Mouse (Mus musculus): Measurements from ENCODE around the gene Ush2a. TPM values are rescaled to one million over a fixed set of nuclear protein-coding genes. Genes with fewer than 3 reads are reported as not detected.

The Ush2a gene
- polyA plus RNA-seq (2015; fragmentation: Nextera tagmentation; extraction: Ambion mirVana), result 0.06 and 0.09 TPM in 2 replicates

GRCm38 (mm10) chr1:188261903-188262682 is at the start of gene Ush2a:
TSS of gene Ush2a (plus strand) at chr1:188262023.
- Histone ChIP-seq H3K4me3 (replicated peaks) (no peak within 1 kb of the TSS), H3K36me3 (no peaks in the 10 kb centered on the region), H3K9ac (no peak within 1 kb of the TSS), H3K27ac (no peak within 1 kb of the TSS), H3K4me1 (no peaks in the 10 kb centered on the region), H3K9me3 (no peaks in the 10 kb centered on the region), H3K4me2 (no peak within 1 kb of the TSS), H3K27me3 (replicated peaks) (no peaks in the 10 kb centered on the region)
- ATAC-seq (ENCODE audit: insufficient read depth, low FRiP score, low read depth), result no peak
- WGBS, result 64% methylated on average over 10 of the region's 10 CpGs

GRCm38 (mm10) chr1:188214885-188215611 is 46.8 kb upstream of the Ush2a start:
- Histone ChIP-seq H3K27me3 (replicated peaks) (no peaks in the 10 kb centered on the region), H3K27ac (no peak overlapping the region), H3K4me2 (no peak overlapping the region), H3K9me3 (no peaks in the 10 kb centered on the region), H3K4me1 (no peaks in the 10 kb centered on the region), H3K36me3 (no peaks in the 10 kb centered on the region), H3K9ac (no peak overlapping the region), H3K4me3 (replicated peaks) (no peak overlapping the region)
- WGBS, result 63% methylated on average over 10 of the region's 10 CpGs
- ATAC-seq (ENCODE audit: insufficient read depth, low FRiP score, low read depth), result no peak

- WGBS, result 85% methylated on average over 4 of the region's 4 CpGs
- H3K27me3 ChIP-seq (replicated peaks), result no peaks in the 10 kb centered on the region
- H3K9ac ChIP-seq, result no peak overlapping the region
- no peaks in the 10 kb centered on the region for H3K9me3 ChIP-seq
- no peak overlapping the region for H3K4me3 ChIP-seq (replicated peaks)
- H3K4me1 ChIP-seq, result no peaks in the 10 kb centered on the region
- H3K27ac ChIP-seq, result no peak overlapping the region
- H3K36me3 ChIP-seq, result no peaks in the 10 kb centered on the region
- no peak for ATAC-seq (ENCODE audit: insufficient read depth, low FRiP score, low read depth)
- H3K4me2 ChIP-seq, result no peak overlapping the region
Observed at GRCm38 (mm10) chr1:188221226-188221792, 40.5 kb upstream of the Ush2a start.

GRCm38 (mm10) chr1:188233036-188233724 is 28.6 kb upstream of the Ush2a start:
- 78% methylated on average over 5 of the region's 5 CpGs for WGBS
- no peaks in the 10 kb centered on the region for H3K4me1 ChIP-seq
- no peak overlapping the region for H3K4me3 ChIP-seq (replicated peaks)
- no peaks in the 10 kb centered on the region for H3K36me3 ChIP-seq
- H3K9me3 ChIP-seq, result no peaks in the 10 kb centered on the region
- no peak overlapping the region for H3K27ac ChIP-seq
- H3K9ac ChIP-seq, result no peak overlapping the region
- no peaks in the 10 kb centered on the region for H3K27me3 ChIP-seq (replicated peaks)
- H3K4me2 ChIP-seq, result no peak overlapping the region
- ATAC-seq (ENCODE audit: insufficient read depth, low FRiP score, low read depth), result no peak

- Histone ChIP-seq H3K36me3 (no peaks in the 10 kb centered on the region), H3K4me1 (no peaks in the 10 kb centered on the region), H3K27ac (no peak overlapping the region), H3K4me2 (no peak overlapping the region), H3K9me3 (no peaks in the 10 kb centered on the region), H3K4me3 (replicated peaks) (no peak overlapping the region), H3K9ac (no peak overlapping the region), H3K27me3 (replicated peaks) (no peaks in the 10 kb centered on the region)
- no peak for ATAC-seq (ENCODE audit: insufficient read depth, low FRiP score, low read depth)
Observed at GRCm38 (mm10) chr1:188238636-188239035, 23.2 kb upstream of the Ush2a start.

- Histone ChIP-seq H3K4me3 (replicated peaks) (no peak overlapping the region), H3K27ac (no peak overlapping the region), H3K27me3 (replicated peaks) (no peaks in the 10 kb centered on the region), H3K4me1 (no peaks in the 10 kb centered on the region), H3K36me3 (no peaks in the 10 kb centered on the region), H3K9me3 (no peaks in the 10 kb centered on the region), H3K4me2 (no peak overlapping the region), H3K9ac (no peak overlapping the region)
- WGBS, result 88% methylated on average over 10 of the region's 10 CpGs
- no peak for ATAC-seq (ENCODE audit: insufficient read depth, low FRiP score, low read depth)
Observed at GRCm38 (mm10) chr1:188241766-188242165, 20.1 kb upstream of the Ush2a start.

- H3K9me3 ChIP-seq, result no peaks in the 10 kb centered on the region
- no peaks in the 10 kb centered on the region for H3K4me1 ChIP-seq
- no peak overlapping the region for H3K4me2 ChIP-seq
- no peak for ATAC-seq (ENCODE audit: insufficient read depth, low FRiP score, low read depth)
- no peaks in the 10 kb centered on the region for H3K36me3 ChIP-seq
- no peak overlapping the region for H3K9ac ChIP-seq
- 77% methylated on average over 7 of the region's 7 CpGs for WGBS
- no peak overlapping the region for H3K4me3 ChIP-seq (replicated peaks)
- H3K27ac ChIP-seq, result no peak overlapping the region
- no peaks in the 10 kb centered on the region for H3K27me3 ChIP-seq (replicated peaks)
Observed at GRCm38 (mm10) chr1:188257500-188257899, 4.3 kb upstream of the Ush2a start.

GRCm38 (mm10) chr1:188260259-188261107 is 1.3 kb upstream of the Ush2a start:
- no peak for ATAC-seq (ENCODE audit: insufficient read depth, low FRiP score, low read depth)
- Histone ChIP-seq H3K36me3 (no peaks in the 10 kb centered on the region), H3K27me3 (replicated peaks) (no peaks in the 10 kb centered on the region), H3K27ac (no peak overlapping the region), H3K4me3 (replicated peaks) (no peak overlapping the region), H3K9me3 (no peaks in the 10 kb centered on the region), H3K4me1 (no peaks in the 10 kb centered on the region), H3K4me2 (no peak overlapping the region), H3K9ac (no peak overlapping the region)
- WGBS, result 66% methylated on average over 6 of the region's 6 CpGs

GRCm38 (mm10) chr1:188267127-188267722 is 5.4 kb downstream of the Ush2a start:
- Histone ChIP-seq H3K4me2 (no peak overlapping the region), H3K4me1 (no peaks in the 10 kb centered on the region), H3K9ac (no peak overlapping the region), H3K27ac (no peak overlapping the region), H3K9me3 (no peaks in the 10 kb centered on the region), H3K36me3 (no peaks in the 10 kb centered on the region), H3K4me3 (replicated peaks) (no peak overlapping the region), H3K27me3 (replicated peaks) (no peaks in the 10 kb centered on the region)
- ATAC-seq (ENCODE audit: insufficient read depth, low FRiP score, low read depth), result no peak
- WGBS, result 58% methylated on average over 11 of the region's 11 CpGs

- no peak overlapping the region for H3K4me3 ChIP-seq (replicated peaks)
- 75% methylated on average over 6 of the region's 6 CpGs for WGBS
- no peak overlapping the region for H3K4me2 ChIP-seq
- no peaks in the 10 kb centered on the region for H3K27me3 ChIP-seq (replicated peaks)
- H3K4me1 ChIP-seq, result no peaks in the 10 kb centered on the region
- H3K9ac ChIP-seq, result no peak overlapping the region
- ATAC-seq (ENCODE audit: insufficient read depth, low FRiP score, low read depth), result no peak
- no peak overlapping the region for H3K27ac ChIP-seq
- H3K36me3 ChIP-seq, result no peaks in the 10 kb centered on the region
- no peaks in the 10 kb centered on the region for H3K9me3 ChIP-seq
Observed at GRCm38 (mm10) chr1:188269071-188269470, 7.2 kb downstream of the Ush2a start.

- Histone ChIP-seq H3K27me3 (replicated peaks) (no peaks in the 10 kb centered on the region), H3K4me2 (no peak overlapping the region), H3K4me3 (replicated peaks) (no peak overlapping the region), H3K36me3 (no peaks in the 10 kb centered on the region), H3K27ac (no peak overlapping the region), H3K9ac (no peak overlapping the region), H3K9me3 (no peaks in the 10 kb centered on the region), H3K4me1 (no peaks in the 10 kb centered on the region)
- 86% methylated on average over 7 of the region's 7 CpGs for WGBS
- ATAC-seq (ENCODE audit: insufficient read depth, low FRiP score, low read depth), result no peak
Observed at GRCm38 (mm10) chr1:188313303-188313702, 51.5 kb downstream of the Ush2a start.
